Mouse (Mus musculus): Measurements from ENCODE around the gene Ceacam16. TPM values are rescaled to one million over a fixed set of nuclear protein-coding genes. Genes with fewer than 3 reads are reported as not detected.

The Ceacam16 gene
- polyA plus RNA-seq, 1 experiment: not detected

GRCm38 (mm10) chr7:19867751-19868399 is 6.8 kb upstream of the Ceacam16 start:
- H3K27ac ChIP-seq (ENCODE audit: insufficient read depth, low read length): no peak overlapping the region
- no peaks in the 10 kb centered on the region for H3K4me1 ChIP-seq (ENCODE audit: control insufficient read depth, insufficient read depth, low read length)
- no peak overlapping the region for H3K4me3 ChIP-seq (ENCODE audit: insufficient read depth, low read length)
- TF ChIP-seq POLR2A (IDR thresholded peaks at IDR 0.05; ENCODE audit: extremely low read depth, insufficient read depth, low read length): no peak
- TF ChIP-seq CTCF (IDR thresholded peaks at IDR 0.05; ENCODE audit: extremely low read depth, insufficient read depth, low read length): no peak

- H3K27ac ChIP-seq (ENCODE audit: insufficient read depth, low read length): no peak overlapping the region
- TF ChIP-seq CTCF (IDR thresholded peaks at IDR 0.05; ENCODE audit: extremely low read depth, insufficient read depth, low read length) (no peak), POLR2A (IDR thresholded peaks at IDR 0.05; ENCODE audit: extremely low read depth, insufficient read depth, low read length) (no peak)
- H3K4me1 ChIP-seq (ENCODE audit: control insufficient read depth, insufficient read depth, low read length): no peaks in the 10 kb centered on the region
These were observed 5.4 kb upstream of the Ceacam16 start for GRCm38 (mm10) chr7:19866490-19866889.

GRCm38 (mm10) chr7:19865246-19866036 is 4.3 kb upstream of the Ceacam16 start:
- Histone ChIP-seq H3K27ac (ENCODE audit: insufficient read depth, low read length) (no peak overlapping the region), H3K4me3 (ENCODE audit: insufficient read depth, low read length) (no peak overlapping the region), H3K4me1 (ENCODE audit: control insufficient read depth, insufficient read depth, low read length) (no peaks in the 10 kb centered on the region)
- no peak for TF ChIP-seq POLR2A (IDR thresholded peaks at IDR 0.05; ENCODE audit: extremely low read depth, insufficient read depth, low read length)
- TF ChIP-seq CTCF (IDR thresholded peaks at IDR 0.05; ENCODE audit: extremely low read depth, insufficient read depth, low read length): no peak

More at GRCm38 (mm10) chr7:19866490-19866889, 5.4 kb upstream of the Ceacam16 start:
- no peak overlapping the region for H3K4me3 ChIP-seq (ENCODE audit: insufficient read depth, low read length)

- Histone ChIP-seq H3K27ac (ENCODE audit: insufficient read depth, low read length) (no peak overlapping the region), H3K4me1 (ENCODE audit: control insufficient read depth, insufficient read depth, low read length) (no peaks in the 10 kb centered on the region), H3K4me3 (ENCODE audit: insufficient read depth, low read length) (no peak overlapping the region)
- TF ChIP-seq POLR2A (IDR thresholded peaks at IDR 0.05; ENCODE audit: extremely low read depth, insufficient read depth, low read length) (no peak), CTCF (IDR thresholded peaks at IDR 0.05; ENCODE audit: extremely low read depth, insufficient read depth, low read length) (no peak)
These were observed 3.1 kb upstream of the Ceacam16 start for GRCm38 (mm10) chr7:19864241-19864640.

- Histone ChIP-seq H3K4me1 (ENCODE audit: control insufficient read depth, insufficient read depth, low read length) (no peaks in the 10 kb centered on the region), H3K27ac (ENCODE audit: insufficient read depth, low read length) (no peak overlapping the region), H3K4me3 (ENCODE audit: insufficient read depth, low read length) (no peak overlapping the region)
- TF ChIP-seq CTCF (IDR thresholded peaks at IDR 0.05; ENCODE audit: extremely low read depth, insufficient read depth, low read length): no peak
- no peak for TF ChIP-seq POLR2A (IDR thresholded peaks at IDR 0.05; ENCODE audit: extremely low read depth, insufficient read depth, low read length)
These were observed 1.4 kb downstream of the Ceacam16 start for GRCm38 (mm10) chr7:19859740-19860139.

GRCm38 (mm10) chr7:19856283-19856682 is 4.8 kb downstream of the Ceacam16 start:
- no peak overlapping the region for H3K27ac ChIP-seq (ENCODE audit: insufficient read depth, low read length)
- no peak overlapping the region for H3K4me3 ChIP-seq (ENCODE audit: insufficient read depth, low read length)
- no peaks in the 10 kb centered on the region for H3K4me1 ChIP-seq (ENCODE audit: control insufficient read depth, insufficient read depth, low read length)
- TF ChIP-seq POLR2A (IDR thresholded peaks at IDR 0.05; ENCODE audit: extremely low read depth, insufficient read depth, low read length): no peak

- H3K4me1 ChIP-seq (ENCODE audit: control insufficient read depth, insufficient read depth, low read length): no peaks in the 10 kb centered on the region
- TF ChIP-seq POLR2A (IDR thresholded peaks at IDR 0.05; ENCODE audit: extremely low read depth, insufficient read depth, low read length) (no peak), CTCF (IDR thresholded peaks at IDR 0.05; ENCODE audit: extremely low read depth, insufficient read depth, low read length) (no peak)
- no peak overlapping the region for H3K27ac ChIP-seq (ENCODE audit: insufficient read depth, low read length)
- H3K4me3 ChIP-seq (ENCODE audit: insufficient read depth, low read length): no peak overlapping the region
These were observed 5.4 kb downstream of the Ceacam16 start for GRCm38 (mm10) chr7:19855663-19856062.

GRCm38 (mm10) chr7:19853526-19853925 is 7.6 kb downstream of the Ceacam16 start:
- Histone ChIP-seq H3K27ac (ENCODE audit: insufficient read depth, low read length) (no peak overlapping the region), H3K4me3 (ENCODE audit: insufficient read depth, low read length) (no peak overlapping the region), H3K4me1 (ENCODE audit: control insufficient read depth, insufficient read depth, low read length) (no peaks in the 10 kb centered on the region)
- TF ChIP-seq CTCF (IDR thresholded peaks at IDR 0.05; ENCODE audit: extremely low read depth, insufficient read depth, low read length) (no peak), POLR2A (IDR thresholded peaks at IDR 0.05; ENCODE audit: extremely low read depth, insufficient read depth, low read length) (no peak)

GRCm38 (mm10) chr7:19851858-19852570 is 9.1 kb downstream of the Ceacam16 start, which contains the start of gene Gm19345:
Gm19345 (plus strand) TSS chr7:19852003.
- Histone ChIP-seq H3K27ac (ENCODE audit: insufficient read depth, low read length) (no peak within 1 kb of the TSS), H3K4me3 (ENCODE audit: insufficient read depth, low read length) (peak within 1 kb of the TSS; percentile 36), H3K4me1 (ENCODE audit: control insufficient read depth, insufficient read depth, low read length) (no peaks in the 10 kb centered on the region)
- no peak for TF ChIP-seq CTCF (IDR thresholded peaks at IDR 0.05; ENCODE audit: extremely low read depth, insufficient read depth, low read length)
- TF ChIP-seq POLR2A (IDR thresholded peaks at IDR 0.05; ENCODE audit: extremely low read depth, insufficient read depth, low read length): peak; percentile 11; the same call in 1 of the 2 replicates
